Mouse (Mus musculus) bone marrow macrophage, adult 2 months (primary cell): Measurements from ENCODE around the gene Zg16. TPM values are rescaled to one million over a fixed set of nuclear protein-coding genes. Genes with fewer than 3 reads are reported as not detected.
"Not testable (repeated sequence)": the region's sequence is repeated elsewhere in the genome, so short reads cannot be mapped to it uniquely, and the experiment has no call there.

ENCODE experiments used
- H3K27ac ChIP-seq: 2 replicates; pipeline ENCODE4 v1.5.1; 2012; ENCODE audit warnings: low read depth, low read length; ENCODE audit not compliant: insufficient read depth
- H3K4me1 ChIP-seq: 2 replicates; pipeline ENCODE4 v1.6.1; 2012; ENCODE audit warnings: low read length; ENCODE audit not compliant: control insufficient read depth, insufficient read depth
- H3K4me3 ChIP-seq: 2 replicates; pipeline ENCODE4 v1.5.1; 2012; ENCODE audit warnings: mild to moderate bottlenecking, low read length, moderate library complexity; ENCODE audit not compliant: insufficient read depth
- CTCF ChIP-seq: IDR thresholded peaks from 2 replicates; pipeline ENCODE4 v1.5.1; 2012; ENCODE audit warnings: low read depth, mild to moderate bottlenecking, low read length, moderate library complexity
- POLR2A ChIP-seq: IDR thresholded peaks from 2 replicates; pipeline ENCODE4 v1.6.1; 2012; ENCODE audit warnings: mild to moderate bottlenecking, low read depth, low read length, borderline replicate concordance
- polyA plus RNA-seq: library from polyadenylated mRNA; stranded (reverse); fragments of >200 nt; gene quantifications from 2 replicates; pipeline ENCODE4 v1.2.4, GENCODE M21; 2012; ENCODE audit not compliant: missing spikeins, insufficient read depth, insufficient read length

The Zg16 gene
- polyA plus RNA-seq, 1 experiment = not detected

DNA sequence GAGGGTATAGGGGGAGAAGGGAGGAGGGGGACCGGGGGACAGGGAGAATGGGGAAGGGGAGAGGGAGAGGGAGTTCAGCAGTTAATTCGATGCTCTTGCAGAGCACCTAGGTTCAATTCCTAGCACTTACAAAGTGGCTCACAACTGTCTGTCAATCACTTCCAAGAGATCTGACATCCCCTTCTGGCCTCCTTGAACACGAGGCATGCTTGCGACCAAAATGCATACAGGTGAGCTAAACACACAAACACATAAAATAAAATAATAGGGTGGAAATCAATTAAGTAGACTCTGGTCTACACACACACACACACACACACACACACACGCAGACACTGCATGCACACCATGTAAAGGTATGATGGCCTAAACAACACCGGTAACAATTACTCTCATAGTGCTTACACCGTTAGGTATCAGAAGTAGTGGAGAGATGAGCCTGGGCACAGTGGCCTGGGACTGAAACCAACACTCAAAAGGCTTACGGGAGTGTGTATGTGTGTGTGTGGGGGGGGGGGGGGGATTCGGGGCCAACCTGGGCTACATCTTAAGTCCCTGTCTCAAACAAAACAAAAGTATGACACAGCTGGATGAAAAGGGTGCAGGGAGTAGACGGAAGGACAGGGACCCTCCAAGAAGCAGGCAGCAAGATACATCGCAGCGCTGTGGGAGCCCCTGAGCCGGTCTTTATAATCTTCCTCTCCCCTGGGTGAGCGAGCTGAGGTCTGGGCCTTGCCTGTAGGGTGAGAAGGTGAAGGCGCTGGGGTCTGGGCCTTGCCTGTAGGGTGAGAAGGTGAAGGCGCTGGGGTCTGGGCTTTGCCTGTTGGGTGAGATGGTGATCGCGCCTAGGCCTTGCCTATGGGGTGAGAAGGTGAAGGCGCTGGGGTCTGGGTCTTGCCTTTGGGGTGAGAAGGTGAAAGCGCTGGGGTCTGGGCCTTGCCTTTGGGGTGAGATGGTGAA is 3.3 kb upstream of the Zg16 start:
- no peak for TF ChIP-seq POLR2A

GRCm38 (mm10) chr7:127088901-127089845 is 2.0 kb upstream of the Zg16 start:
- Histone ChIP-seq H3K4me1 (peaks cover 36% of the 10 kb centered on the region), H3K4me3 (no peak overlapping the region), H3K27ac (no peak overlapping the region)
- TF ChIP-seq CTCF (no peak), POLR2A (no peak)

More for the DNA sequence above, 3.3 kb upstream of the Zg16 start:
- H3K4me3 ChIP-seq = peak overlapping the region; percentile 90
- H3K27ac ChIP-seq = peak overlapping the region; percentile 69
- peaks cover 36% of the 10 kb centered on the region for H3K4me1 ChIP-seq

- no peak overlapping the region for H3K27ac ChIP-seq
- no peak overlapping the region for H3K4me3 ChIP-seq
Measured at GRCm38 (mm10) chr7:127088083-127088482, 955 bp upstream of the Zg16 start.

GRCm38 (mm10) chr7:127085751-127086150 is 1.4 kb downstream of the Zg16 start:
- H3K27ac ChIP-seq = not testable (repeated sequence)

More at GRCm38 (mm10) chr7:127088083-127088482, 955 bp upstream of the Zg16 start:
- TF ChIP-seq POLR2A = no peak
- TF ChIP-seq CTCF = no peak
- H3K4me1 ChIP-seq = peaks cover 30% of the 10 kb centered on the region

DNA sequence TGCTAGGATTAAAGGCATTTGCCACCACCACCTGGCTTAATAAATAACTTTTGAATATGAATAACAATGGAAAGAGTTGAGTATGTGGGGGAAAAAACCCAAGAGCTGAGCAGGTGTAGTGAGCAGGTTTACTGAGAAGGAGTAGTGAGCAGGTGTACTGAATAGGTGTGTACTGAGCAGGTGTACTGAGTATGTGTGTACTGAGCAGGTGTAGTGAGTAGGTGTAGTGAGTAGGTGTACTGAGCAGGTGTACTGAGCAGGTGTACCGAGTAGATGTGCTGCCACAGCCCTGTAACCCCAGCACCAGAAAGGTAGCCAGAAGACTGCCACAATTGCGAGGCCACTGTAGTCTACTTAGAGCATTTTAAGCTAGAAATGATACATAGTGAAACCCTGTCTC is 2.3 kb downstream of the Zg16 start:
- Histone ChIP-seq H3K4me3 (no peak overlapping the region), H3K27ac (no peak overlapping the region), H3K4me1 (peaks cover 38% of the 10 kb centered on the region)
- TF ChIP-seq CTCF (no peak), POLR2A (no peak)

More at GRCm38 (mm10) chr7:127085751-127086150, 1.4 kb downstream of the Zg16 start:
- peaks cover 41% of the 10 kb centered on the region for H3K4me1 ChIP-seq
- H3K4me3 ChIP-seq = not testable (repeated sequence)

- Histone ChIP-seq H3K27ac (no peak overlapping the region), H3K4me1 (peaks cover 37% of the 10 kb centered on the region), H3K4me3 (no peak overlapping the region)
- TF ChIP-seq CTCF = no peak
- TF ChIP-seq POLR2A = no peak
Measured at GRCm38 (mm10) chr7:127083689-127084088, 3.4 kb downstream of the Zg16 start.

DNA sequence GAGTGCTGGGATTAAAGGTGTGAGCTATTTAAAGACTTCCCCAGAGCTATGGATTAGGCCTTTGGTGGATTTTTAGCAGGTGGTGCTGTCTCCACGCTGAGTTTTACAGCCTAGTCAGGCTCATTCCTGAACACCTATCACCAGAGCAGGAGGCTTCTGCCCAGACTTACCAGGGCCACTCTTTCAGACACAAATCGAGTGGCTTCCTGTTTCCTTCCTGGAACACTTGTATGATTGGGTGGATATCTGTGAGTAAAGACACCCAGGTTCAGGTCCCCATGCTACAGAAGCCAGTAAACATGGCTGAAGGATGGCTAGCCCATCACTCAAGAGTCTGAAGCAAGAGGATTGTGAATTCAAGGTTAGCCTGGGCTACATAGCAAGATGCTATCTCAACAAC is 4.1 kb downstream of the Zg16 start:
- TF ChIP-seq POLR2A (no peak), CTCF (no peak)
- H3K4me3 ChIP-seq = no peak overlapping the region
- H3K4me1 ChIP-seq = peaks cover 43% of the 10 kb centered on the region
- H3K27ac ChIP-seq = no peak overlapping the region

DNA sequence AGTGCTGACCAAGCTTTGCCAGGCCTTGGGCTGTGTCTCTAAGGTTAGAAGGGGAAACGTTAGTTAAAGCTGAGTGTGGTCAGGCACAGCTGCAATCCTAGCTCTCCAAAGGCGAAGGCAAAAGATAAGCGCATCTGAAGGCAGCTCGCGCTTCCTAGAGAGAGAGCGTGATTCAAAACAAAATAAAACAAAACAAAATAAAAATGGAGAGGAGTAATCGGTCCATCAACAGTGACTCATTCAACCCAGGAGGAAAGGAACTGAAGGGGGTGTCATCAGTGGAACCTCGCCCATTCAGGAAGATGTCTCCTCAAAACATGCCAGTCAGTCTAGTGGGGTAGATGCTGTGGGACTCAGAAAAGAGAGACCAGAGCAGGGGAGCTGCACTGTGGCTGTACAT is 4.9 kb downstream of the Zg16 start:
- Histone ChIP-seq H3K4me1 (peaks cover 46% of the 10 kb centered on the region), H3K4me3 (no peak overlapping the region), H3K27ac (no peak overlapping the region)
- TF ChIP-seq CTCF (no peak), POLR2A (no peak)

- Histone ChIP-seq H3K27ac (peak overlapping the region; percentile 78), H3K4me1 (peaks cover 53% of the 10 kb centered on the region), H3K4me3 (no peak overlapping the region)
- TF ChIP-seq CTCF = no peak
- TF ChIP-seq POLR2A = no peak
Measured at GRCm38 (mm10) chr7:127080045-127080444, 7.1 kb downstream of the Zg16 start.
